Comparison of ENCODE assay signal across 11 mouse cellular contexts in the genomic region with DNA sequence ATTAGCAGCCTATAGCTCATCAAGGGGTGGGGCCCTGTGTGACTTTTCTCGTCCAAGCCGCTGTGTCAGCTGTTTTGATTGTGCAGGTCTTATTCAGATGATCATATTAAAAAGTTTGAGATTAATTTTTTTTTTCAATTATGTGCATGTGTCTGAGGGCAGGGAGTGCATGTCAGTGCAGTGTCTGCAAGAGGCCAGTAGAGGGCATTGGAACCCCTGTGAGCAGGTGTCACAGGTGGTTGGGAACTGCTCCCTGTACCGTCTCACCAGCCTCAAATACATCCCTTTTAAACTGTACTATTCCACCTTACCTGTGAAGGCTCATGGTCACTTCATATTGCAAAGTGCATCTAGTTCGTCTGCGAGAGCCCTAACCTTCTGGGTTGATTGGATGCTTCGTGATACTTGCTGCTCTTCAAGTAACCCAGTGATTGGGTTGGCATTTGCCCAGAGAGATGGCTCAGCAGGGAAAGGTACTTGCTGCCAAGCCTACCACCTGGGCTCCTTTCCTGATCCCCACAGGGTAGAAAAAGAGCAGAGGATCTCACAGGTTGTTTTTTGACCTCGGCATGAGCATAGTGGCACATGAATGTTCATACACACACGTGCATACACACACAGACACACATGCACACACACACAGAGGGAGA.
A peak's percentile ranks its signal among the peaks of the same experiment; 100 is the strongest.
DNase-seq lines count a peak whose midpoint lies in the region; ATAC-seq and TF ChIP-seq lines count a peak whose summit lies in the region.
"Had no signal": no experiment of that assay in that cellular context is flagged by ENCODE, and none has a peak within 500 bp of the region (broad histone marks: within the 10 kb centered on the region; RNA-seq: fewer than 3 reads in every experiment).

No protein-coding gene starts in this region.

- intact Hi-C loops in heart, adult 2 months (cut with DNase I): loop anchor here (10.0 kb wide), 1 partner anchor 179 kb away; the partner anchor contains the start of gene Fam19a5

- 43% methylated on average over 8 of the region's 8 CpGs for WGBS in heart, adult 2 months
- 53% methylated on average over 8 of the region's 8 CpGs for WGBS in midbrain, postnatal 0 days
- WGBS in midbrain, embryonic 16.5 days: 51% methylated on average over 8 of the region's 8 CpGs

- no peaks in the 10 kb centered on the region for H3K79me2 ChIP-seq in heart, adult 2 months (replicated peaks; ENCODE audit: control insufficient read depth, insufficient read depth, low read length)

- H3K36me3 ChIP-seq in heart, adult 2 months (ENCODE audit: control insufficient read depth, insufficient read depth, low read length): no peaks in the 10 kb centered on the region
- no peaks in the 10 kb centered on the region for H3K36me3 ChIP-seq in midbrain, postnatal 0 days (ENCODE audit: insufficient read depth, low read length)
- H3K36me3 ChIP-seq in midbrain, embryonic 16.5 days (ENCODE audit: control insufficient read depth, insufficient read depth, low read length): no peaks in the 10 kb centered on the region
- H3K36me3 ChIP-seq: stomach, embryonic 15.5 days had no signal

- H3K27me3 ChIP-seq in heart, adult 2 months (ENCODE audit: control insufficient read depth, insufficient read depth, low read length): no peaks in the 10 kb centered on the region
- H3K27me3 ChIP-seq in midbrain, postnatal 0 days (ENCODE audit: insufficient read depth, low read length): no peaks in the 10 kb centered on the region
- H3K27me3 ChIP-seq in midbrain, embryonic 16.5 days (ENCODE audit: control insufficient read depth, insufficient read depth, low read depth, low read length): no peaks in the 10 kb centered on the region
- H3K27me3 ChIP-seq: stomach, embryonic 15.5 days had no signal

- H3K4me3 ChIP-seq in heart, adult 2 months: no peak overlapping the region
- H3K4me3 ChIP-seq in midbrain, postnatal 0 days (ENCODE audit: low read depth, low read length): no peak overlapping the region
- no peak overlapping the region for H3K4me3 ChIP-seq in midbrain, embryonic 16.5 days (ENCODE audit: low read depth, low read length)
- H3K4me3 ChIP-seq: stomach, embryonic 15.5 days had no signal

- no peak for TF ChIP-seq EP300 in heart, adult 2 months (IDR thresholded peaks at IDR 0.05; ENCODE audit: insufficient read depth, low read depth, low read length)

- no peak for TF ChIP-seq POLR2A in heart, adult 2 months (IDR thresholded peaks at IDR 0.05; ENCODE audit: insufficient read depth, low read depth, low read length)

- 0 out of 2 replicates have a peak, but pooled peaks cover 3% of the 10 kb centered on the region for H3K9me3 ChIP-seq in midbrain, postnatal 0 days (ENCODE audit: low read length)
- H3K9me3 ChIP-seq in midbrain, embryonic 16.5 days (replicated peaks; ENCODE audit: control insufficient read depth, low read length, poor library complexity, severe bottlenecking): no peaks in the 10 kb centered on the region
- H3K9me3 ChIP-seq: stomach, embryonic 15.5 days had no signal

- DNase-seq in heart, adult 2 months: no peak
- no peak for DNase-seq in heart, adult 9 months (ENCODE audit: low spot score in 2 of 2)
- DNase-seq in midbrain, postnatal 0 days (ENCODE audit: low spot score): no peak
- DNase-seq in embryo, embryonic 10.5 days (ENCODE audit: low spot score): peak; percentile 37
- peak; percentile 26 for DNase-seq in retina, postnatal 1 day
- DNase-seq in spleen, postnatal 4 days (ENCODE audit: low spot score in 2 of 2): no peak
- DNase-seq in layer of hippocampus, postnatal 14 days (ENCODE audit: low spot score in 2 of 2): no peak
- DNase-seq: adrenal gland, postnatal 25 days had no signal

- no peak overlapping the region for H3K4me2 ChIP-seq in midbrain, postnatal 0 days (ENCODE audit: low read depth, low read length, poor library complexity, severe bottlenecking)
- no peak overlapping the region for H3K4me2 ChIP-seq in midbrain, embryonic 16.5 days (ENCODE audit: low read length)
- H3K4me2 ChIP-seq: midbrain, embryonic 11.5 days; stomach, embryonic 15.5 days had no signal

- peak; percentile 54 for TF ChIP-seq CTCF in heart, adult 2 months (IDR thresholded peaks at IDR 0.05)
- TF ChIP-seq CTCF in midbrain, postnatal 0 days (IDR thresholded peaks at IDR 0.05): peak; percentile 60

- no peaks in the 10 kb centered on the region for H3K4me1 ChIP-seq in heart, adult 2 months (ENCODE audit: control insufficient read depth, insufficient read depth, low read length)
- H3K4me1 ChIP-seq in midbrain, postnatal 0 days (ENCODE audit: insufficient read depth, low read length): no peaks in the 10 kb centered on the region
- no peaks in the 10 kb centered on the region for H3K4me1 ChIP-seq in midbrain, embryonic 16.5 days (ENCODE audit: control insufficient read depth, insufficient read depth, low read length)
- H3K4me1 ChIP-seq: stomach, embryonic 15.5 days had no signal

- no peak overlapping the region for H3K9ac ChIP-seq in heart, adult 2 months (ENCODE audit: low read depth, low read length)
- no peak overlapping the region for H3K9ac ChIP-seq in midbrain, postnatal 0 days (replicated peaks; ENCODE audit: low read length, poor library complexity, severe bottlenecking)
- H3K9ac ChIP-seq in midbrain, embryonic 16.5 days (ENCODE audit: low read depth, low read length): no peak overlapping the region
- H3K9ac ChIP-seq: stomach, embryonic 15.5 days had no signal

- H3K27ac ChIP-seq in heart, adult 2 months: no peak overlapping the region
- no peak overlapping the region for H3K27ac ChIP-seq in midbrain, postnatal 0 days (ENCODE audit: low read depth, low read length)
- no peak overlapping the region for H3K27ac ChIP-seq in midbrain, embryonic 16.5 days (ENCODE audit: low read length)
- H3K27ac ChIP-seq: stomach, embryonic 15.5 days had no signal

- no peak for ATAC-seq in midbrain, postnatal 0 days (ENCODE audit: low FRiP score)
- no peak for ATAC-seq in midbrain, embryonic 16.5 days

Comparison
In these comparisons a context has a peak if more than half of its experiments do, and no peak if none do; other contexts are left out.
1. DNase-seq: peak in embryo, embryonic 10.5 days (single experiment) and retina, postnatal 1 day (single experiment); none in heart, adult 2 months (0 of 2), heart, adult 9 months (0 of 2), midbrain, postnatal 0 days (single experiment), spleen, postnatal 4 days (0 of 2) and layer of hippocampus, postnatal 14 days (0 of 2).